Mouse (Mus musculus) frontal cortex, postnatal 14 days (tissue): ENCODE measurements at regions not wholly inside any gene's neighbourhood (a gene's known extent, or its start where the extent isn't known, plus 50 kb on each side); places are given as distances from the start of the nearest gene placed in this dataset.

Experiments used
- DNase-seq, 2 experiments: peaks; one replicate each; pipeline ENCODE4 v3.0.0; 2022; ENCODE audit warnings: low spot score in 2 of 2

DNA sequence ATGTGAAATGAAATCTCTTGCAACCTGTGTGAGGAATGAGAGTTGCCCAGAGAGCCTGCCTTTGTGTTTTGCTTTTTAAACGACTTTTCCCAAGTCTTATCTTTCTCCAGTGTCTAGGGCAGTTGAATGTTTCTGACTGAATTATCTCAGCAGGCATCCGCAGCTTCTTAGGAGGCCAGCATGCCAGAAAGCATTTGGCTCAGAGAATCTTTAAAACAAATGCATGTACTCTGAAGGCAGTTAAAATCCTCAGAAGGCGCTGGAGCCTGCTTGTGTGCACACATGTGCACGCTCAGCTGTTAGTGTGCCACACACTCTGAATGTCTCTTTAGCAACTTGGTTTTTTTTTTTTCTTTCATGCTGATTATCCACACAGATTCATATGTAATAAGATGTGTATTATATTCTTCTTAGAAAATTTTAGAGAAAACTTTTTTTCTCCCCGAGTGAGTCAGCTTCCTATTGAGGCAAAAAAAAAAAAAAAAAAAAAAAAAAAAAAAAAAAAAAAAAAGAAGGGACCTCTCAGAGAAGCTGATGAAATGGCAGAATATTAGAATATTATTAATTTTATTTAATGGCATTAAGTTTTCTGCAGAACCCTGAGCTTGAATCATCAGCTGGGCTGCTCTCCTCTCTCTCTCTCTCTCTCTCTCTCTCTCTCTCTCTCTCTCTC is 201.9 kb downstream of the Tmem38b start:
- no peak for DNase-seq

DNA sequence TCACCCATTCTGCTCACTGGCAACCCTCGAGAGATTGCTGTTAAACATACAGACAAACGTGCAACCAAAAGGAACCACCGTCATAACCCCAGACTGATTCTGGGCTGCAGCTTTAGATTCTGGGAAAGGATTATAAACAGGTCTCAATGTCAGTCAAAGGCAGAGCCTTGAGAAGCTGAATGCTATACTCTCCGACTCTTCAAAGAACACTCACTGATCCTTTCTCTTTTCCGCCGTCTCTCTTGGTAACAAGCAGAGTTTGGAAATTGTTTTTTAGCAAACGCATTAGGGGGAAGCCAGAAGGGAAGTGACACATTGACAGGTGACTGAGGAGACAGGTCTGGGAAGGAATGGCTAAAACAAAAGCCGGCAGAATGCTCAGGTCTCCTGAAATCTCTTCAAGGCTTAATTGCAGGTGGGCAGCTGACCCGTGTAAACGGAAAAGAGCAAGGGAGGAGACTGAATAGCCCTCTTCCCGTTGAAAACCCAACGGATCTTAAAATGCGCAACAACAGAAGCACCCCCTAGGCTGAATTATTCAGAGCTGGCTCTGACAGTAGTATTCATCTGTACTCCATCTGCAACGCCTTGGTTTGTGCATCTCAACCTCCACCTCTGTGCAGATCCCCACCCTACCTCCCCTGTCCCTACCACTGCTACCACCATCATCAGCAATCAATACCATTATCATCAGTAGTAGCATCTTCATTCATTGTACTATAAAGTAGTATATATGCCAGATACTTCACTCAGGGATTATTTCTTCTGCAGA is 219.6 kb downstream of the Tmem38b start:
- no peak for DNase-seq

DNA sequence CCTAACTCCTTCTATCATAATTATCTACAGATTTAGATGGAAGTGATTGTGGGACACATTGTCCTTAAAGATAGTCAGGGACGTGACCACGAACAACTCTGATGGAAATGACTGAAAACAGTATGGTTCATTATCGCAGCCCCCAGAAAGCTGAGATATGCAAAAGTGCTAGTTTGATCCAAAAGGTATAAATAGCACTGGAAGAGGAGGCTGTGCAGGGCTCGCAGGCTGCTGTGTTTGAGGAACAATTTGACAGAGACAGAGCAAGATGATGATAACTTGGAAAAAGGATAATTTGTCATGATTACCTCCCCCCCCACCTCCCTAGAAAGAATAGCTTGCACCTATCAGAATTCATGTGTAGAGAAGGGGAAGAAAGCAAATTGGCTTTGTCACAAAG is 238.5 kb downstream of the Tmem38b start:
- DNase-seq = no peak

- DNase-seq = no peak
Observed at GRCm38 (mm10) chr4:54071951-54072350, 246.1 kb downstream of the Tmem38b start.

GRCm38 (mm10) chr4:54072482-54072881 is 246.6 kb downstream of the Tmem38b start:
- no peak for DNase-seq

DNA sequence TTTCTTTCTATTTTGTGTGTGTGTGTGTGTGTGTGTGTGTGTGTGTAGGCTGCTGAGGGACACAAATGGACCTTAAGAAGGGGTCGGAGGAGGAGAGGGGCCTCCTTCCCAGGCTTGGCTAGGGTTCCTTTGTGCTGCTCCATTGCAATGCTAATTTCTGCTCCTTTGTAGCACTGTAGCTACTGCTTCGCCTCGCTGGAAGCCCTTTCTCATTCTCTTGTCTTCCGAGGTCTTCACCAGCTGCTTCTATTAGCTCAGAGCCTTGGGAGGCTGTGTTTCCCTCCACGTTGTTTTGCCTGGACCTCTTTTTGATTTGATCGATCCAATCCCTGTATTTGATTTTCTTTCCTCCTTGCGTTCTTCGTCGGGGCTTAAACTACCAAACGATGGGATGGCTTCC is 247.1 kb downstream of the Tmem38b start:
- no peak for DNase-seq

GRCm38 (mm10) chr4:54073483-54073882 is 247.6 kb downstream of the Tmem38b start:
- DNase-seq = peak; percentile 26 to 31

GRCm38 (mm10) chr4:54074226-54074625 is 248.4 kb downstream of the Tmem38b start:
- no peak for DNase-seq

DNA sequence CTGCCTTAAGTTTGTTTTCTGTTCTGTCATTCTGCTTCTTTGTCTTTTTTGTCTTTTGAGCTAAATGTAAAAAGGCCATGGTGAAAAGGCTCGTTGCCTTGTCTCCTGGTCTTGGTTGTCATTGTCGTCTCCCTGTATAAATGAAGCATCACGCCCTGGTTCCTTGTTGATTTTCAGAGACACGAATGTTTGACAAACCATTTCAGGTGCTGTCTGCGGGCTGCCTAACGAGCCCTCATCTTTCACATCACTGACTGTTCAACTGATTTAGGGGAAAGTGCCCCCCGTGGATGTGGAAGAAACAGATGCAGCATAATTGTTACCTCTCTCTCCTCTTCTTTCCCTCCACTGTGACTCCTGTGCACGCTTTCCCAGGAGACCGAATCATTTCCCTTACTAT is 254.7 kb downstream of the Tmem38b start:
- no peak for DNase-seq

GRCm38 (mm10) chr4:54081411-54081810 is 255.6 kb downstream of the Tmem38b start:
- DNase-seq = no peak

GRCm38 (mm10) chr4:54084747-54085146 is 258.9 kb downstream of the Tmem38b start:
- no peak for DNase-seq

DNA sequence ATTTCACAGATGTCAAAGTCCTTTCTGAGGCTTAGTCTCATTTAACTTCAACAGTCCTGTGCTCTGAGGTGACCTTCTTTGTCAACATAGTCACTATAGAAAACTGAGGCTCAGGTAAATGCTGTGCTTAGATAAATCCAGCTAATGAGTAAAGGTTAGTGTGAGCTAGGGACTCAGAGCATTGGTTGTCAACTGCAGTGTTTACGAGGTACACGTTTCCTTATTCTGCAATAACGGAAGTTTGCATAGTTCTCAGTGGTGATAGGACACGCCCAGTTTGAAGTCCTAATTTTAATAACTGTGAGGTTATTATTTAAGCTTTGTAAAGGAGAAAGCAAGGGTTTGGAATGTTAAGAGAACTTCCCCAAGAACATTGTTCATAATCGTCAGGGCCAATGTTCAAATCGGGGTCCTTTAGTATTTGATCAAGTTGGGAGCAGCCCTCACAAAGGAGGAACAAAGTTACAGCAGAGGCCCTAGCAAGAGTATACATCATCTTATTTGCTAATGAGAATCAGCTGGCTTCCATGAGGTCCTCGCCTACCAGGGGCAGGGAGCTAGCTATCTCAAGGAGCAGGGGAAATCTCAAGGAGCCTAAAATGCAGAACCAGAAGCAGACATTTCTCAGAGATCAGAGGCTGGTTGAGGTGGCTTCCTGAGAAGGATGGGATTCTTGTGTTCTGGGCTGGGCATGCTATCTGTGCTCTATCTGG is 268.6 kb downstream of the Tmem38b start:
- DNase-seq = no peak

- DNase-seq = no peak
Observed at GRCm38 (mm10) chr4:54095200-54095930, 269.5 kb downstream of the Tmem38b start.

DNA sequence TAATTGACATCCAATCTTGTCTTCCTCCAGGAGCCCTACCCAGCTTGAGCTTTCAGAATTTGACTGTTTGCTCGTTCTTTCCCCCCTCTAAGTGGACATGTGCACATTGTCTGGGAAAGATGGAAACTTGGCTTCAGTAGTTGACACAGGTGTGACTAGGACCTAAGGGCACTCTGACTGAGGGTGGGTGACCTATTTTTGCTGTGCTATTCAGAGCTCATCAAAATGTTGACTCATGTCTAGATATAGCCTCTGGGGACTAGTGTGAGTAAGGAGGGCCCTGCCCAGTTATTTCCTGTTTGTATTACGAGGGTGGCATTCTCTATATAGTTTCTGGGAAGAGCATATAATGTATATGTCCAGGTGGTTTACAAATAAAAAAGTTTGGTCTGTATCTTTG is 271.7 kb downstream of the Tmem38b start:
- no peak for DNase-seq

GRCm38 (mm10) chr4:54100282-54100681 is 274.4 kb downstream of the Tmem38b start:
- DNase-seq = no peak

DNA sequence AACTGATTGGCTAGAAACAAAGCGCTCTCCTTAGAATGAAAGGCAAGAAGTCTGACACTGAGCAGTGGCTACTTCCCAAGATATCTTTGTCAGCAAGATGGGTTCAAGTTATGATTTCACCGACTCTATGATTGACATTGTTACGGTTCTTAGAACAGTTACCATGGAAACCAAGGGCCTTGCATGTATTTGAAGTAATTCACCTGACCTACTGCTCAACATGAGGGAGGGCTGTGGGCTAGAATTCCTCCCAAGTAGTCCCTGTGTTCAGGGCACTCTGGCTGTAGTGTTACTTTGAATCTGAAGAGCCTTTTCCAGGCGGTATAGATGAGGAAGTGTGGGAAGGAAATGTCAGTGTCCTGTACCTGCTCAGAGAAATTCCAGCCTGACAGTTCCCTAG is 281.1 kb downstream of the Tmem38b start:
- DNase-seq = no peak

DNA sequence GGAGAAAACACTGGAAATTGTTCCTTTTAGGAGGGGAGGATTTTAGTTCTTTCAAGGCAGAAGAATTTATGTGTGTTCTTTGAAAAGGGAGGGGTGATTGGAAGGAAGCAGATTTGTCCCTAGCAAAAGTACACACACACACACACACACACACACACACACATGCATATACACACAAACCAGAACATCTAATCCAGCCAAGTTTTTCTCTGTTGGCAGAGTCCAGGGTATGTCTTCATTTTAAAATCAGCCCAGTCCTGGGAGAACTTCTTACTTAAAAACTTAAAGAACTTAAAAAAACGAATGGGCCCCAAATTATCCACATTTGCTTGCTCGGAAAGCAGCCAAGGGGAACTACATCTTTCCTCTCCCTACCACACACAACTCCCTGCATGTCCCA is 290.5 kb downstream of the Tmem38b start:
- DNase-seq = no peak

DNA sequence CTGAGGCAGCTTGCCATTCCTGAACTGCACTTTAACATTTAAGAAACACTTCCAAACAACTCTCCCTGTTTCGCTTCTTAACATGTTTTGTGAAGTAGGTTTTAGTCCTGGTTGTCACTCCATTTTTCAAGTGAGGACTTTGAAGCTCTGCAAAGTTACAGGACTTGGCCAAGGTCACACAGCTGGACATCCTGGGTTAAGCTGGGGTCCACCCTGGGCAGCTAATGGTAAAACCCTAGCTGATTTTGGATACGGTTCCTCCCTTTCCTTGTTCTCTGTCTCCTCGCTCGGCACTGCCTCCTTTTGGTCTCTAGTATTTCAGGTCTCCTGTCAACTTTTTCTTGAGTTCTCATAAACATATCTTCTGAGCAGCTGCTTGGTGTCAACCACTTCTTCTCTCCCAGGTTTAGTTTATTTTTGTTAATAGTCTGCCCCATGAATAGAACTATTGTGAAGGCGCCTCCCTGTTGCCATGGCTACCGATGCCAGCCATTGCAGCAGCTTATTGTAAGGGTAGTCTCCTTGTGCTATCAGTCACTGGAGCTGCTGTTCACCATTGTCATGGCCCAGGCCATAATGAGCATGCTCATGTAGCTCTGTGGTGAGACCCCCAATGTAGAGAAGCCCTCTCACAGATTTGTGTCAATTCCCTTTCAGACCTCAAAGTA is 292.5 kb downstream of the Tmem38b start:
- peak; percentile 9 to 18 for DNase-seq

DNA sequence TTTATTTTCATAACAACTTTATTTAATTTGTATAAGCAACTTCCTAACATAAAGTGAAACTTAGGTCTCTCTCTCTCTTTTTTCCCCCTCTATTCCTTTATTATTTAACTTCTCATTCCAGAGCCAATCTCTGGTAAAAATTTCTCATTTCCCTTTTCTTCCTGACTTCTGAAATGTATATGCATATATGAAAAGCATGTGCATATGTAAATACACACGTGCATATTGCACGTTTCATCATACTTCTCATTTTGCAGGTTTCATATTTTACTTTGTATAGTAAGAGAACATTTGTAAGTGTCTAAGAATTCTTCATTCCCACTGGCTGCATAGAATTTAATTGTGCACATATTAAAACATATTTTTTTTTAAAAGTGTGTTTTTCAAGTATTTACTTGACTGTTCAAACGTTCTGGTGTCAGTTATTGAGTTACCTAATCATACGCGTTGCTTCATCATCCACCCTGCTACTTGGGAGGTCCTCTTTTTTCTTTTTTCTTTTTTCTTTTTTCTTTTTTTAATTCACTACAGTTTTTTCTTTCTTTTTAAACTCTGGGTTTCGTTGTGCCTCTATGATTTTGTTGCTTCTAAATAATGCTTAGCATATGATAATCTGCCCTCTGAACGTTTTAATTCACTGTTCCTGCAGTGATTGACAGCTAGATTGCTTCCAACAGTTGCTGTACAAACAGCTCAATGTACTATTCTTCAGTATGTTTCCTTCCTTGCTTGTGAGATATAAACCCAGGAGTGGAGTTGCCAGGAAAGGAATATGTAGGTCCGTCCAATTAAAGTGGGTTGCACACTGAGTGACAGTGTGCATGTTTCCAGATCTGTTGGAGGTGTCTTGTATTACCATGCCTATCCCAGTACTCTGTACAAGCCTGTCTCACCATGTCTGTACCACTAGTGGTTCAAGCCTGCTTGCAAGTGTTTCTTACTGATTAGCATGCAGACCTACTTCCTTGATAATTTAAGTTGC is 303.2 kb downstream of the Tmem38b start:
- DNase-seq = no peak

GRCm38 (mm10) chr4:54156146-54156545 is 330.3 kb downstream of the Tmem38b start:
- DNase-seq = no peak
